Mouse (Mus musculus): ENCODE results near the gene Acan. TPM values are rescaled to one million over a fixed set of nuclear protein-coding genes. Genes with fewer than 3 reads are reported as not detected.

Acan gene
- total and polyA plus RNA-seq, 3 experiments: not detected

DNA sequence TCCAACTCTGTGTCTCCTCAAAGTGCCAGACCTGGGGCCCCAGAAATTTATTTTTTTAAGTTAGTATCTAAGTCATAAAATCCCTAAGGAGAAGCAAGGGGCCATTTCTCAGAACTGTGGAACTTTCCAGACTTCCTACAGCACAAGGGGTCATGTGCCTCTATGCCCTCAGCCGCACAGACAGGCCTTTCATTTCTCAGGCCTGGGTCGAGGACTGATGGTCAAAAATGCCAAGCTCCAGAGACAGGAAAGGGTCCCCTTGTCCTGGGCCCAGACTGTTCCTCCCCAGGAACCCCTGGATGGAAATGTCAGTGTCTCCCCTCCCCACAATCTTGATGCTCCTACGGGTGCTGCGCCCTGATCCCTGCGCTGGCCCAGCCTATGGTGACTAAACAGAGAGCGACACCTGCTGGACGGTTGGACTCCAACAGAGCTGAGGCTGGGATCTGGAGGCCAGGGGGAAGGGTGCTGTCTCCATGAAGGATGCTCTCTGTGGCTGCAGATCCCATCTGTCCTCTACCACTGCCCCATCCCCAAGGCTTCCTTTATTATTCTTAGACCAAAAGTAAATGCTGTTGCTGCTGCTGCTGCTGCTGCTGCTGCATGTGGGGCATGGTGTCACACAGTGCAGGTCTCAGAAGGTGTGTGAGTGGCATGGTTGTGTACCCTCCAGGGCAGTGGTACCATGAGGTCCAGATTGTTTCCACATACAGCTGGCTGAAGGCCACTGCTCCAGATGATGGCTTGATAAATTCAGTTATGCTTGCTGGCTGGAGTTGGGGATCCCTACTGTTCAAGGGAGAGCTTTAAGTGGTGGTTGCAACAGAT is 27.5 kb downstream of the Acan start (continued):
- TF ChIP-seq TCF12 (IDR thresholded peaks at IDR 0.05; ENCODE audit: low read depth, low read length) (no peak), TAL1 (IDR thresholded peaks at IDR 0.05; ENCODE audit: low read length) (no peak), MYC (IDR thresholded peaks at IDR 0.05; ENCODE audit: low read depth, low read length) (no peak), BHLHE40 (IDR thresholded peaks at IDR 0.05; ENCODE audit: borderline replicate concordance, low read depth, low read length) (no peak)

DNA sequence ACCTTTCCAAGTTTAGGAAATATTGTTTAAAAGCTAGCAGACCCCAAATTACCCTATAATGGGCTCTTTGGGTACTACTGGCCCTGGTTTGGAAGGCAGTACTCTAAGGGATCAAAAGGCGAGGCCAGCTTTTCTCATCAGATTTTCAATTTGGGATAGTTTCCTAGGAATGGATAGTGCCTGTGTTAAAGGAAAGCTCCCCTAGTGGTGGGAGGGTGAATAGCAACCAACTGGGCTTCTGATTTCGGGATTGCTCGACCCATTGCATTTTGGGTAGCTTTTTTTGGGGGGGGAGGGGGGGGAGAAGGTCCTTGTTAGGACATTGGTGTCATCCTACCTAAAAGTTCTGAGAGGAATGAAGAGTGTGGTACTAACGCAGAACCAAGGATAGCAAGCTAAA is 35.8 kb downstream of the Acan start:
- Histone ChIP-seq H3K4me3 (ENCODE audit: control insufficient read depth in 1 of 2, insufficient read depth in 1 of 2, low read depth in 2 of 2, low read length in 2 of 2) (no peak overlapping the region), H3K36me3 (ENCODE audit: control insufficient read depth in 1 of 2, insufficient read depth in 2 of 2, low read length in 2 of 2) (no peaks in the 10 kb centered on the region), H3K27me3 (ENCODE audit: control insufficient read depth in 1 of 2, insufficient read depth in 2 of 2, low read length in 2 of 2) (peaks cover 0 to 4% of the 10 kb centered on the region in 2 experiments; a peak in 2 of 4 replicates), H3K9me3 (replicated peaks; ENCODE audit: insufficient read depth, low read length) (no peaks in the 10 kb centered on the region), H3K4me1 (ENCODE audit: control insufficient read depth in 1 of 2, insufficient read depth in 2 of 2, low read length in 2 of 2) (no peaks in the 10 kb centered on the region), H3K79me2 (ENCODE audit: control insufficient read depth, insufficient read depth, low read length, poor library complexity) (no peaks in the 10 kb centered on the region), H3K27ac (ENCODE audit: control insufficient read depth, low read depth, low read length) (no peak overlapping the region), H3K9ac (ENCODE audit: control insufficient read depth, low read depth, low read length, poor library complexity, severe bottlenecking) (no peak overlapping the region)
- peak; percentile 16 to 64 (median 46); a peak in 4 of 6 replicates for TF ChIP-seq CTCF (IDR thresholded peaks at IDR 0.05 in 2 of 3, conservative IDR thresholded peaks at IDR 0.05 in 1 of 3; ENCODE audit: control insufficient read depth in 1 of 3, insufficient read depth in 1 of 3, low read depth in 2 of 3, low read length in 3 of 3, poor library complexity in 1 of 3, severe bottlenecking in 1 of 3)
- no peak for TF ChIP-seq MEF2A (IDR thresholded peaks at IDR 0.05; ENCODE audit: extremely low read depth, insufficient replicate concordance, low read depth, low read length, poor library complexity, severe bottlenecking)
- no peak for DNase-seq (ENCODE audit: low read depth, low spot score)

DNA sequence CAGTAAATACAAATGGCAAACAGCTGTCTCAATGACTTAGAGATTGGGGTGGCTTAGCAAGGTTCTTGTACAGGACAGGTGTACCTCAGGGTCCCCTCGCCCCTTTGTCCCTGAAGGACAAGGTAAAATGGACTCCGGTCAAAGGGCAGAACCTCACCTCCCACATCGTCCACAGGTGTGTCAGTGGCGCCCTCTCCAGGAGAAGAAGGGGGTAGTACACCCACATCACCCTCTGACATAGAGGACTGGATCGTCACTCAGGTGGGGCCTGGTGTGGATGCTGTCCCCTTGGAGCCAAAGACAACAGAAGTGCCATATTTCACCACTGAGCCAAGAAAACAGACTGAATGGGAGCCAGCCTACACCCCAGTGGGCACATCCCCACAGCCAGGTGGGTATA is 43.2 kb downstream of the Acan start:
- H3K9ac ChIP-seq (ENCODE audit: control insufficient read depth, low read depth, low read length, poor library complexity, severe bottlenecking): no peak overlapping the region
- no peaks in the 10 kb centered on the region for H3K79me2 ChIP-seq (ENCODE audit: control insufficient read depth, insufficient read depth, low read length, poor library complexity)
- peaks cover 1 to 3% of the 10 kb centered on the region in 2 experiments; a peak in 3 of 4 replicates for H3K27me3 ChIP-seq (ENCODE audit: control insufficient read depth in 1 of 2, insufficient read depth in 2 of 2, low read length in 2 of 2)
- no peaks in the 10 kb centered on the region for H3K9me3 ChIP-seq (replicated peaks; ENCODE audit: insufficient read depth, low read length)
- TF ChIP-seq KAT2A (conservative IDR thresholded peaks at IDR 0.05; ENCODE audit: low read depth, low read length) (no peak), MYB (IDR thresholded peaks at IDR 0.05; ENCODE audit: low read depth, low read length) (no peak), CTCF (IDR thresholded peaks at IDR 0.05 in 2 of 3, conservative IDR thresholded peaks at IDR 0.05 in 1 of 3; ENCODE audit: control insufficient read depth in 1 of 3, insufficient read depth in 1 of 3, low read depth in 2 of 3, low read length in 3 of 3, poor library complexity in 1 of 3, severe bottlenecking in 1 of 3) (peak in 2 of 3 experiments; percentile 16 to 24; a peak in 3 of 6 replicates), MYC (IDR thresholded peaks at IDR 0.05; ENCODE audit: low read depth, low read length) (no peak), MAX (IDR thresholded peaks at IDR 0.05; ENCODE audit: low read length) (no peak), BHLHE40 (IDR thresholded peaks at IDR 0.05; ENCODE audit: borderline replicate concordance, low read depth, low read length) (no peak), ZC3H11A (IDR thresholded peaks at IDR 0.05; ENCODE audit: low read depth, low read length) (no peak), CHD1 (IDR thresholded peaks at IDR 0.05; ENCODE audit: low read depth, low read length) (no peak), EP300 (IDR thresholded peaks at IDR 0.05; ENCODE audit: low read depth in 1 of 2, low read length in 2 of 2) (no peak), ETS1 (IDR thresholded peaks at IDR 0.05; ENCODE audit: low read depth, low read length) (no peak), TBP (IDR thresholded peaks at IDR 0.05; ENCODE audit: low read depth, low read length) (no peak), TCF12 (IDR thresholded peaks at IDR 0.05; ENCODE audit: low read depth, low read length) (no peak), GABPA (IDR thresholded peaks at IDR 0.05; ENCODE audit: low read depth, low read length) (no peak), SMC3 (IDR thresholded peaks at IDR 0.05; ENCODE audit: low read depth, low read length) (0 out of 2 replicates have a peak, but pooled peaks have one; percentile 5), RAD21 (IDR thresholded peaks at IDR 0.05; ENCODE audit: low read depth, low read length) (peak; percentile 8; the same call in 1 of the 2 replicates)
- no peak overlapping the region for H3K4me3 ChIP-seq (ENCODE audit: control insufficient read depth in 1 of 2, insufficient read depth in 1 of 2, low read depth in 2 of 2, low read length in 2 of 2)
- DNase-seq (ENCODE audit: low read depth, low spot score): no peak
- H3K36me3 ChIP-seq (ENCODE audit: control insufficient read depth in 1 of 2, insufficient read depth in 2 of 2, low read length in 2 of 2): no peaks in the 10 kb centered on the region
- H3K4me1 ChIP-seq (ENCODE audit: control insufficient read depth in 1 of 2, insufficient read depth in 2 of 2, low read length in 2 of 2): no peaks in the 10 kb centered on the region
- H3K27ac ChIP-seq (ENCODE audit: control insufficient read depth, low read depth, low read length): no peak overlapping the region
